Mouse (Mus musculus): ENCODE data around the gene Pon2.
"Not testable (repeated sequence)": the region's sequence is repeated elsewhere in the genome, so short reads cannot be mapped to it uniquely, and the experiment has no call there.

Gene Pon2

DNA sequence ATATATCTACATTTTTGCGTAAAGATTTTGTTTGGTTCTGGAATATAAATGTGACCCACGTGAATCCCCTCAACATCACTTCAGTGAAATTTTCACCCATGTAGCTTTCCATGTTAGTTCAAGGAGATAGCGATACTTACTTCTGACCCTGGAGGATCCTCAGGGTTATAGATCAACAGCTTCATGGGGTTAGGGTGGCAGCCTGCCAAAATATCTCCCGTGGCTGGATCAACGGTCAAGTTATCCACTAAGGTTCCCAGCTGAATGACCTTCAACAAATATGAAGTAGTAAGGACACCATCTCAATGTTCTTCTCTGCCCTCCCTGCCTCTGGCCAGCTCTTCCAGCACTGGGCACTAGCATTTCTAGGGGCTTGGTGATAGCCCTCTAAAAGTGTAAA lies 68.0 kb downstream of the Pon2 start:
- DNase-seq (ENCODE audit: low read depth, low spot score): no peak

DNA sequence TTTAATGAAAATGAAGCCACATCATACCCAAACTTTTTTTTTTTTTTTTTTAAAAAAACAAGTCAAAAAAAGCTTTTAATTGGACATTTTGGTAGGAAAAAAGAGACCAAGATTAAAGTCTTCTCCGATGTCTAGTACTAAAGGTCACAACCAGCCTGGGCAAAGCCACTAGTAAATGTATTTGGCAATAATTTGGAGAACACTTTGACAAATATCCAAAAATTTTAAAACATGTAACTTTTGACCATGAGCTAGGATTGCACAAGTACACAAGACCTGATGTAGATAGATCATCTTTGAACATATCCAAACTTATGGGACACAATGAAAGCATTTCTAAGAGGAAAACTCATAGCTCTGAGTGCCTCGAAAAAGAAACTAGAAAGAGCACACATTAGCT lies 74.7 kb downstream of the Pon2 start:
- DNase-seq (ENCODE audit: low read depth, low spot score): not testable (repeated sequence)

DNA sequence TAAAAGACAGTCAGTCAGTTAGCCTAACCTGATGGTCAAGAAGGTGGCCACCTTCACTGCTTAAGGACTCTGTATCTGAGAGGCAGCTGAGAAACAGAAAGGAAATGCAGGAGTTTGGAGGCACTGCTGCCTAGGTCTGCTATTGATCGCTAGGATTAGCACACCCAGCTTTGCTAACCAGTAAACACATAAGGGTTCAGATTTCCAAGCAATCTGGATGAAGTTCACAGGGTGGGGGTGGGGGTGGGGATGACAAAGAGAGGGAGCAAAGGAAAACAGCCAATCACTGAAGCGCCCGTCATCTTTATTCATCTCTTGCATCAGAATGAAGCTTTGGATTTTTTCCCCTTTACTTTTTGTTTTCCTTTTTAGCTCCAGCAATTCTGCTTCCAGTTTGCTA lies 76.2 kb downstream of the Pon2 start:
- DNase-seq (ENCODE audit: low read depth, low spot score): no peak

DNA sequence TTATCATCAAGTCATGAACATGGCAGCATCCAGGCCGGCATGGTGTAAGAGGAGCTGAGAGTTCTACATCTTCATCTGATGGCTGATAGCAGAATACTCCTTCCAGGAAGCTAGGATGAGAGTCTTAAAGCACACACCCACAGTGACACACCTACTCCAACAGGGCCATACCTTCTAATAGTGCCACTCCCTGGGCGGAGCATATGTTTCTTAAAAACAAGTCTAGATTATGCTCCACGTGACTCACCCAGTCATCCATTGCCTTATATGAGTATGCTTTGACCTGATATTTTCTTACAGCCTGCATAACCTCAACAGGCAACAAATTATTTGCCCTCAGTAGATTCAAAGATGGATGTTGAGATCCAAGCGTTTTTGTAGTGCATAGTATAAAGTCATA lies 80.1 kb downstream of the Pon2 start:
- no peak for DNase-seq (ENCODE audit: low read depth, low spot score)

Data from CD4-positive, CD25-positive, alpha-beta regulatory T cell, adult 2 months (primary cell).